Mouse (Mus musculus): ENCODE data around the gene Pomgnt1.

Pomgnt1 gene

DNA sequence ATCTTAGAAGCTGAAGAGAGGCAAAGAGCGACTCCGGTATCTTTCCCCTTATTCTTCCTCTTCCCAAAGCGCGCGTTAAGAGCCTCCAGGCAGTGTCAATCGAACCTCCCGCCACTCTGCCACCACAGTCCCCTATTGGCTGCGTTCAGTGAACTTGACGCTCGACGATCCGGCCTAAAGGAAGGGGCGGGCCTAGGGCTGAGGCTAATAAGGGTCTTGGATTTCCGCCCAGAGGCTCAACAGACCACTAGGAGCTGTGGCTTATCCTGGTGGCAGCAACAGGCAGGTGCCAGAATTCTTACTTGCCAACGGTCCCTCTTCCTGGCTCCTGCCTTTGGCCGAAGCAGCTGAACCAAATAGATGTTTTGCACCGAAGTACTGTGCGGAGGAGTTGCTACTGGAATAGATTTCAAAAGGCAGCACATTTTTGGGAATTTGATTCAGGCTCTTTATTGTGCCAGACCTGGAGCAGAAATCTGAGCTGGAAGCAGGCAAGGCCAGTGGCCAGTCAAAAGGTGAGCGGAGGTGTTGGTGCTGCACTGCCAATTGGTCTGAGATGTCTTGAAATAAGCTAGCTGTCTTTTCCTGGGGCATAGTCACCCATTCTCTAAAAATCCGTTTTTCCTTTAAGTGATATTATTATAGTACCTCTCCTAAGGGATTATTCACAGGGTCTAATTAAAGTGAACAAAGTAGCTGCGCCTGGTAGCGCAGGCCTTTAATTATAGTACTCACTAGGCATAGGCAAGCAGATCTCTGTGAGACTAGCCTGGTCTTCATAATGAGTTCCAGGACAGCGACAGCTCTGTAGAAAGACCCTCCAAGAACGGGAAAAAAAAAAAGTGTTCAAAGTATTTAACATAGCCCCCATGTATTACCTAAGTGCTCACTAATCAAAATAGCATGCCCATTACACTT lies at the start of gene Pomgnt1, which contains the start of gene Rad54l:
Pomgnt1 (plus strand) TSS at position 239 of the 918 bp plus-strand sequence.
Rad54l (minus strand) TSS at position 89 of the 918 bp plus-strand sequence.
- peak; percentile 63 to 71 for DNase-seq

DNA sequence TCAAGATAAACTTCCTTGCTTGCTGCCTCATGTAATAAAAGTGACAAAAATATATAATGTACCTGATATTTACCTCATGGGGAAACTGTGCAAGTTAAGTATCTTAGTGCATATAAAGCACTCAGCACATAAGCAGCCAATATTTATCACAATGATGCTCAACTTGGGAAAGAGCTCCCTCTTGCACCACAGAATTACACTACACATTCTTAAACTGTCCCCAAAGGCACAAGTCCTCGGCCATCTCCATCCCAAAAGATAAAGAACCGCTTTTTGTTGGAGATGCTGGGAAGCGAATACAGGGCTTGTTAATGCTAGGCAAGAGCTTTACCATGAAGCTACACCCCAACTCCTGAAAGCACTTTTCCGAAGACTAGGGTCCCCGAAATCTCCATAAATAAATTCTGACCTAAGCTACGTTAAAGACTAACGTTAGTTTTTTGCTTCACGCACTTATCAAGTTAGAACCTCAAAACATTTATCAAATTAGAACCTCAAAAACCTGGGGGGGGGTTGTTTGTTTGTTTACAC lies 49.4 kb upstream of the Pomgnt1 start:
- no peak for DNase-seq

DNA sequence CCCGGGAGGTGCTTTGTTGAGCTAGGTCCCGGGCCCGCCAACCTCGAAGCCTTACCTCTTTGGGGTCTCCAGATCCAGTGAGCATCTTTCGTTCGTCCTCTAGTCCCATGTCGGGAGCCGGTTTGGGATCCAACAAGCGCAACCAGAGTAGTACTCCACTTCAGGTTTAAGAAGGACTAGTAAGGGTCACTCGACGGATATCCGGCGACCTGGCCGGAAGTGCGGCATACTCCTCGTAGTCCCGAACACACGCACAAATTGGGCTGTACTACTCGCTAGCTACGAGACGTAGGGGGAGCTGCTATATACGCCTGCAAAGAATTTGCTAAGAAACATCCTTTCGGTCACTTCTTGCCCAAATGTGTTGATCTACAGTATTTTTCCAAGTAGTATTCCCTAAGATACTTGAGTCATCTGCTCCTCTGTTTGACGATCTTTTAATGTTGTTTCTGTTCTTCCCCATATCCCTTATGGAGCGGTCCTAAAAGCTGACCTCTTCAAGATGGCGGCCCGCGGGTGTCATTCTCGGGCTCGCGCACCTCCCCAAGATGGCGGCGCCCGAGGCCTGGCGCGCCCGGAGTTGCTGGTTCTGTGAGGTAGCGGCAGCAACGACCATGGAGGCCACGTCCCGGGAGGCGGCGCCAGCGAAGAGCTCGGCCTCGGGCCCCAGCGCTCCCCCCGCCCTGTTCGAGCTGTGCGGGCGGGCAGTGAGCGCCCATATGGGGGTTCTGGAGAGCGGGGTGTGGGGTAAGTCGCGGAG lies 48.6 kb upstream of the Pomgnt1 start, which contains the start of the genes Uqcrh and Lrrc41:
Uqcrh (minus strand) TSS at position 211 of the 760 bp plus-strand sequence.
Lrrc41 (plus strand) TSS at position 409 of the 760 bp plus-strand sequence.
- peak; percentile 85 to 89 for DNase-seq

DNA sequence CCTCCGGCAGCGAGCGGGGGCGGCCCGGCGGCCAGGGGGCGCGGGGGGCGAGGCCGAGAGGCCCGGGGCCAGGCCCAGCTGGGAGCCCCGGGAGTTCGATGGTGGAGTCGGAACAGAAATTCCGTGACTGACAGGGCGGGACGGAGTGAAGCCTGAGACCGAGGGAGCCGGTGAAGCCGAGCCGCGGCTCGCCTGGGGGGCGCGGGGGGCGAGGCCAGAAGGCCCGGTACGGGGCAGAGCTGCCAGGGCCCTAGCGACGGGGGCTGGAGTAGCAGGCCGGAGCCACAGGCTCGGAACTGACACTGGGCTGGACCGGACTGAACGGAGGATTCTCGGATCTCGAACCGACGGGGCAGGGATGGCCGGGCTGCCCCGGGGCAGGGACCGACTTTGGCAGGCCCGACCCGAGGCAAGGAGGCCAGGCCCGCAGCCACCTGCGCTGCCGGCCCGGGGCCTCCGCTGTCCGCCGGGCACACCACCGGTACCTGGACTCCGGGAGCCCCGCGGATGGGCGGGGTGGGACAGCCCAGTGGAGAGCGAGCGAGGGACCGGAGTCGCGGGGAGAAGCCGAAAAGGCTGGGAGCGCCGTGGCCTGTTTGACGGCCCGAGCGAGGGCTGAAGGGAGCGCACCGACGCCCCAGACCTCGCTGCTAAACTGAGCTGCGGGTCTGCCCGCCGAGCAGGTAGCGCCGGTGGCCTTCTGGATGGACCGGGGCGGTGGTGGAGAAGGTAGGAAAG lies 47.8 kb upstream of the Pomgnt1 start:
- peak; percentile 53 to 62 for DNase-seq

DNA sequence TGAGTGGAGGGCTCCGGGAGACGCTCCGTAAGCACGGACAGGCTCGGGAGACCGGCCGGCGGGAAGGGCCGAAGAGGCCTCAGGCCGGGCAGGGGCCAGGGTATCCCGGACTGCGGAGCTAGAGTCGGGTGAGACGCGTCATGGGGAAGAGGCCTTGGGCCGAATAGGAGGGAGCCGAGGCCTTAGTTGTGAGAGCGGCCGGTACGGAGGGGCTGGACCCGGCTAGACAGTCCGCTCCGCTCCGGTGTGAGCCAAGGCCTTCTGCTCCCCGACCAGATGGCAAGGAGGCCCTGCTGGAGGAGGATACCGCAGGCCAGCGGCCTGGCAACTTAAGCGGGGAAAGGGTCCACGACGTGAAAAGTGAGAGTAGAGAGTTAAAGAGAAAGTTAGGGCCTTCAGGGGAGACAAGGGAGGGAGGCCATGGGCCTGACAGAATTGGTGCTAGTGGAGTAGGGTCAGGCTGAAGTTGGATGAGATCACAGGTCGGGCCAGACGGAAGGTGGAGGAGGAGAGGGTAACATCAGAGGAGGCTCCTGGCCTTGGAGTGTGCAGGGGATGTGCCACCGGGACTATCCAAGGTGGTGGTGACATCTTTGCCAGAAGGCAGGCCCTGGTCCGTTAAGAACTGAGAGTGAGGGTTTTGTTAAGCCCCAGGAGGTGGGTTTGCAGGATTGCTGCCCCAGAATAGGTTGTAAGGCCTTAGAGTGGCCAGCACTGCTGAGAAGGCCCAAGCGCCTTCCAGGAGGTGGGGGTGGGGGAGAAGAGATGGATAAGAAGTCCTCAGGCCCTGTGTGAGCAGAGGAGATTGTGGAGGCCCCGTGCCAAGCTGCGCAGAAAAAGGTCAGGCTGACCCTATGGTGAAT lies 47.0 kb upstream of the Pomgnt1 start:
- peak in 1 of 2 experiments; percentile 41 for DNase-seq

DNA sequence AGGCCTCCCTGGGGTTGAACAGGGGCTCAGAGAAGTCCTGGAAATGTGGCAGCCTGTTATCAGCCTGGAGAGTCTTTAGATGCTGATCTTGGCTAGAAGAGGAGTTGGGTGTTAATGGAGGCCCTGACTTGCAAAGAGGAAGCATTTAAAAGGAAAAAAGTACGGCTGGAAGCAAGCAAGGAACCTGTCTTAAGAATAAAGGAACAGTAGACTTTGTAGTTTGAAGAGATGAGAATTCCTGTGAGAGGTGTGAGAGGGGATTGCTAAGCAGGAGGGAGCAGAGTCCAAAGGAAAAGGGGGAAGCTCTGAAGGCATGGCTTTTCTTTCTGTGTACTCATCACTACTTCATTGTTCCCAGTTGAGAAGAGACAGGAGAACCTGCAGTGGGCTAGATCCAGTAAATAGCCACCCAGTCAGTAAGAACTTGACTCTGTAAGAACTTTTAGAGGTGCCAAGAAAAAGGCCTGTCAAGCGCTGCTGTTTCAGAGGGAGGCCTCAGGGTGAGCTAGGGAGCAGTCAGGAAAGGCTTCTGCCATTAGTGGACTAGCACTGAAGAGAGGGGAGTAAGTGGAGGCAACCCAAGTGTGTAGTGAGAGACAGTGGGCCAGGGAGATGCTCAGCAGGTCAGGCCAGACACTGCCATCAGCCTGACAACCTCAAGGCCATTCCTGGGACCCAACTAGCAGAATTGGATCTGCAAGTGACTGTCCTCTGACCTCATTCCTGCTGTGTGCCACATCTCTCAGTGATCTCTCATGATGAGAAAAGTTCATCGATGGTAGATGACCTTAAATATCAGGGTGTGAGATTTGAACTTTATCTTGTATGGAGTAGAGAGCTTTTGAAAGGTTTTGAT lies 46.2 kb upstream of the Pomgnt1 start:
- DNase-seq = no peak

DNA sequence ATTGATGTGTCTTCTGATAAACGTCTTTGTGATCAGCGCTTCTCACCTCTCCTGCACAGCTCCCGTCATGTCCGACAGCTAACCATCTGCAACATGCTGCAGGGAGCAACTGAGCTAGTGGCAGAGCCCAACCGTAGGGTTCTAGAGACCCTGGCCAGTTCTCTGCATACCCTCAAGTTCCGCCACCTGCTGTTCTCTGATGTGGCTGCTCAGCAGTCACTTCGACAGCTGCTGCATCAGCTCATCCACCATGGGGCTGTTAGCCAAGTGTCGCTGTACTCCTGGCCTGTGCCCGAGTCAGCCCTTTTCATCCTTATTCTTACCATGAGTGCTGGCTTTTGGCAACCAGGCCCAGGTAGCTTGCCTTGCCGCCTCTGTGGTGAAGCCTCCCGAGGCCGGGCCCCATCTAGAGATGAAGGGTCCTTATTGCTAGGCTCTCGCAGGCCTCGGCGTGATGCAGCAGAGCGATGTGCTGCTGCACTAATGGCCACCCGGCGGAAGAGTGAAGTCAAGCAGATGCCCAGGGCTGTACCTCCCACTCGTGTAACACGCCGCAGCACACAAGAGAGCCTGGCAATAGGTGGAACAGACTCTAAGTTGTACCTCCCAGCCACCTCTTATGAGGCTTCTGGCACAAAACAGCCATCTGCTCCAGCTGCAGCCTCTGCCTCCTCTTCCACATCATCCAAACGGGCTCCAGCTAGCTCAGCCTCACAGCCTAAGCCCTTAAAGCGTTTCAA lies 35.0 kb upstream of the Pomgnt1 start:
- DNase-seq = peak in 1 of 2 experiments; percentile 10

DNA sequence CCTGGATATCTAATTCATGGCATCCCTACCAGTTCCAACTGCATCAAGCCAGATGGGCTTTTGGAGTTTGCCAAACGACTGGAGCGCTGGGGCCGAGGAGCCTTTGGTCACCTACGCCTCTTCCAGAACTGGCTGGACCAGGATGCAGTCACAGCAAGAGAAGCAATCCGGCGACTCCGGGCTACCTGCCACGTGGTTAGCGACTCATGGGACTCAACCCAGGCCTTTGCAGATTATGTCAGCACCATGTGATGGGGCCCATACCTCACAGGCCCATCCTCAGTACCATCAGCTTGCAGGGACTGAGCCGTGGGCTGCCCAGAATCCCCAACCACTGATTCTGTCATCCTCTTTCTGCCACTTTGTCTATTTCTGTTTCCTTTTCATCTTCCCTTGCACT lies 27.3 kb upstream of the Pomgnt1 start:
- no peak for DNase-seq

DNA sequence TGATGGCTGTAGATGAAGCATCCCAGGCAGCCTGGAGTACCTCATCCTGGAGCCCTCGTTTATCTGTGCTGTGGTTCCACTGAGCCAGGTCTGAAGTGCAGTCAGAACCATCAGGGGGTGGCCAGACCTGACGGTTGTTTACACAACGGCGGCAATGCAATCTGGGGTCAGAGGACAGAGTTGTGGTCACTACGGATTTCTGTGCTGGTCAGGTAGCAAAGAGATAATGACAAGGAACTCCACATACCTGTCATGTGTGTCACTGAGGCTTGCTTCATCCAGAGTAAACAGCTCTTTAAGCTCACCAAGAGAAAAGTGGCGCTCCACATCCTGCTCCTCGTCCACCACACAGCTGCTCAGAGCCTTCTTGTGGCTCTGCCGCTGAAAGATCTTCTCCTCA lies 26.4 kb upstream of the Pomgnt1 start:
- DNase-seq = no peak

DNA sequence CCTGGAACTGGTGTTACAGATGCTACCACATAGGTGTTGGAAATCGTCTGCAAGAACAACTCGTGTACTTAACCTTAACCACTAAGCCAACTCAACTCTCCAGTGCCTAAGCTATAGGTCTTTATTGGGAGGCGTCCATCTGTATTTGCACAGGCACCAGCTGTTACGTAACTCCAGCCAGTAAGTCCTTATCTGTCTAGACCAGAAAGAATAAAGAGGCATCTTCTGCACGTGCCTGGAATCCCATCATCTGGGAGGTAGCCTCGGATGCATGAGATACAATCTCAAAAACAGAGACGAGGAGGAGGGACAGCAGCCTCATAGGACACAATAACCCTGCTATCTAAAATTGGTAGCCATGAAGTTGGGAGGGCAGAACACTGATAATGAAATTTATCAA lies 22.7 kb upstream of the Pomgnt1 start:
- no peak for DNase-seq

DNA sequence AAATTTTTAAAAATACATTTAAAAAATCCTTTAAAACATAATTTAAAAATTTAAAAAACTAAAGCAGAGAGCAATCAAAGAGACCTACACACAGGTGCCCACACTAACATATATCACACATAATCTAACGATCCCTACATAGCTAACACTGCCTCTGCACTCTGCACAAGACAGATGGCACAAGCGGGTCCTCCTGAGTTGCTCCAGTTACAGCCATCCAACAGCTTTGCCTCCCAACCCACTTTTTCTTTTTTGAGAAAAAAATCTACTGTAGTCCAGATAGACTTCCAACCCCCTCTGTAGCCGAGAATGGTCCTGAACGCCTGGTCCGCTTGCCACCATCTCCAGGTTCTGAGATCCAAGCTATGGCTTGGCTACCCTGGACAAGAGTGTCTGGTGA lies 18.4 kb upstream of the Pomgnt1 start:
- no peak for DNase-seq

DNA sequence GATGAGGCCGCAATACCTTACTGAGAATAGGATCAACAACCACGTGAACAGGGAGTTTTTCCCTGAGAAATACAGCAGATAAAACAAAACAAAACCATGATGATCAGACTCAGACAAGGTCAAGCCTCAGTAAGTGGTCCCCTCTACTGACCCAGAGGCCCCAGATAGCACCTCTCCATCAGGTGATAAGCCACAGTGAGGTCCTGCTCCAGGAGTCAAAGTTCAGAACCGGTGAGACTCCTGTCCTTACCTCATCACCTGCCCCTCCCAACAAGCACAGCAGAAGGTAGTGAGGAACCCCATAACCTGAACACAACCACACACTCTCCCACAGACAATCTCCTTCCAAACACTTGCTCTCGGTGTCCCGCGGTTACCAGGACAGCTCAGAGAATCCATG lies 12.9 kb upstream of the Pomgnt1 start:
- no peak for DNase-seq

DNA sequence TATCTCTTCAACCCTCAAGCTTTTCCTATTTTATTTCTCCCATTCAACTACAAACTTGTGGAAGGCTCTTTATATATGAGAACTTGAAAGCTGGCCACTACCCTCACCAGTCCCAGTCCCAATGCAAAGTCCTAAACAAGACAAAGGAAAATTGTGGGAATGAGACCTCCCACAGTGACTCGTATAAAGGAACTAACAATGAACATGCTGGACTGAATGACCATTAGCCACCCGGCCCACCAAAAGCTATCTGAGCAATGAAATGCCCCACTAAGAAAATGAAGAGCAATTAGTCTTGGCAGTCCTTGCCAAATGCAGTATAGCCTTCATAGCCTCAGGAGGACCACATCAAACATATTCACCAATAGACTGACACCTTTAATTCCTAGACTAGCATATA lies 12.2 kb upstream of the Pomgnt1 start:
- no peak for DNase-seq

DNA sequence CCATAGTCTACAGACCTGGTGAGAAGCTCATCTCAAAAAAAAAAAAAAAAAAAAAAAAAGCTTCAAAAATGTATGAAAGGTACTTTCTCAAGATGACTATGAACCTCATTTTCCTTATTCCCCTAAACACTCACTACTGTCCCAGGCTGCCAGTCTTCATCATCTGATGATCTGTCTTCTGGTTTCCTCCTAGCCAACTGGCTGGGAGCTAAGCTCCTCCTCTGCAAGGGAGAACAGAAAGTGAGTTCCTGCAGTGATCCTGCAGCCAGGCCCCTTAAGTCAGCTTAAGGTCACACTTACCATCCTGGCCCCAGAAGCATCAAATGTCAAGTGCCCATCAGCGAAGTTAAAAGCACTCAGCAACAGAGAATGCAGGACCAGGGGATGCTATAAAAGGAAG lies 878 bp upstream of the Pomgnt1 start:
- no peak for DNase-seq

DNA sequence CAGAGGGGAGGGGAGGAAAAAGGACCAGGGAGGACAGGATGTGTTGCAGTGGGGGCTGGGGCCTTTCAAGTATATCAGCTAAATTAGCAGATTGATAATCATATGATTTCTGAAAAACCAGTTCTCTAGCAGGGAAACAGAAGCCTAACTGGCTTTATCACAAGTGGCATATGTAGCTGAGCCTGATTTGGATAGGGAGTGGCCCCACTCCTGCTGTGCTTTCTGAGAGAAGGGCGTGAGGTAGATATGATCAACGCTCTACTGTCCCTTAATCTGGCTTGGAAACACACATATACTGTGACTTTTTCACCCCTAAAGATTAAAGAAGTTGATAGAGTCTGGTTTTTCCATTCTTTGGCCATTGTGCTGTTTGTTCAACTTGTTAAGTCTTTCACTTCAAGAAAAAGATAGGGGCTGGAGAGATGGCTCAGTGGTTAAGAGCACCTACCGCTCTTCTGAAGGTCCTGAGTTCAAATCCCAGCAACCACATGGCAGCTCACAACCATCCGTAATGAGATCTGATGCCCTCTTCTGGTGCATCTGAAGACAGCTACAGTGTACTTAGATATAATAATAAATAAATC lies 2.3 kb downstream of the Pomgnt1 start:
- DNase-seq = no peak

DNA sequence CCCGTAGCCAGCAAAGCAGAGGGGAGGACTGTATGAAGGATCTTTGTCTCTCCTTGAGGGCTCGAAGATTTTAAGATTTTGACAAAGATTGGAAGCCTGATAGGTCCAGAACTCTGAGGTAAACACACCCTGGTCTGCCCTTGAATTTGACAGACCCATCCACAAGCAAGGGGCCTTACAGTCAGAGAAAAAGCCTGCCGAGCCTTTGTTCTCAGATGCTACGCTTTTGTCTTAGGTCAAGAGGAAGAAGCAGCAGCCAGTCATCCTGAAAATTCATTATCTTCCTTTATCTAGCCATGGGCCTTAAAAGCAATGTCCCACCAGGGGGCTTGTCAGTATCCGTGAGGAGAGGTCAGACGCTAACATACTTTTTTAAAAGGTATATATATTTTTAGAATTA lies 4.3 kb downstream of the Pomgnt1 start:
- DNase-seq = no peak

DNA sequence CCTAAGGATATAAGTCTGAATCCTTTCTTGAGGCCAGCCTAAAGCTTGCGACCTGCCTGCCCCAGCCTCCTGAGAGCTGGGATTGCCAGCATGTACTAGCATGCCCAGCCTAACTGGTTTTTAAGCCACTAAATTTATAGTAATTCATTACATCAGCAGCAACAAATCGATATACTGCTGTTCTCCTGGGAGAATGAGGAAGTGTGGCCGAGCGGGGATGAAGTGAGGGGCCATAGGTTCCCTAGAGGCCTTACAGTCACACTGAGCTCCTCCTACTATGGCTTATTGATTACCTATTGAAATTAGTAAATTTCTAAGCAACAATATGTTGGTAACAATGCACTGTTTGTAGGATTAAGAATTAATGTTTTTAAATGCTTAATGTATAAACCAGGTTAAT lies 9.5 kb downstream of the Pomgnt1 start:
- no peak for DNase-seq

DNA sequence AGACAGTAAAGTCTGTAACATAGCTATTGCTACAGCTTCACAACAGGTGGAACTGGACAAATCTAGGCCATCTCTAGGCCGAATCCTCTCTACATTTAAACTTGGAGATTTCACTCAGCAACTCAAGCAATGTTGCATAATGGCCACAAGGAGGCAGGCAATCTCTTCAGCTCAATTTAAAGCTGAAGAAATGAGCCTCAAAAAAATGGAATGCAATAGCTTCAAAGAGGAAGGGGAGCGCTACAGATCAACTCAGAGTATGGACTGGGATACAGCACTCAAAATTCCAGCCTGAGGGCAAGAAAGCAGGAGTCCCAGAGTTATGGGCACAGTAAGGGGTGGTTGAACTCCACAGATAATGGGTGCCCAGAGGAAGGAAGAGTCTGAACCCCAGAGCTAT lies 11.3 kb downstream of the Pomgnt1 start:
- no peak for DNase-seq

DNA sequence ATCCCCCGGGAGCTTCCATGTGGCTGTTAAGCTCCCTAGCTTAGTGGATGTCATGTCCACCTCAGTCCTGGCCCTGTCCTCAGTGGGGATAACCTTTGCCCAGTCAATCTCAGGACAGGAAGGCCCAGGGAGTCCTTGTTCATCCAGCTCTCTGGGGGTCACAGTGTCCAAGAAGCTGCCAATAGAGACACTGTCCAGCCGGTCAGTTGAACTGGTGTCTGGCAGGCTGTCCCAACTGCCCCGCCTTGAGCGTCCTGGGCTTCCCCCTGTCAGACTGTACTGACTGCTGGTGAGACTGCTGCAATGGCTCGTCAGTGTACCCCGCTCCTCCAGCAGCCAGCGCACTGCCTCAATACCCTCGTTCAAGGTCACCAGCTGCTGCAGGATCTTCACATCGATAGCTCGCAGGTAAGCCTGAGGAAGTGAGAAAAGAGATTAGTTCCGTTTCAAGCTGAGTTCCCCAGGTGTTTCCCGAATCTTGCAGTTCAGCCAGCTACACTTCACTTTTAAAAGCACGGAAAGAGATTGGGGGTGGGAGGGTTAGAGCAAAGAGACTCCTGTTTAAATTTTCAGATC lies 13.9 kb downstream of the Pomgnt1 start:
- DNase-seq = no peak
